Mouse (Mus musculus): ENCODE data around the gene Gm20403. TPM values are rescaled to one million over a fixed set of nuclear protein-coding genes. Genes with fewer than 3 reads are reported as not detected.

Gene Gm20403
- polyA plus RNA-seq, 1 experiment from 2014 or later, result not detected

GRCm38 (mm10) chr12:54987156-54987555 lies 827 bp upstream of the Gm20403 start:
- Histone ChIP-seq H3K9ac (no peak overlapping the region), H3K4me2 (no peak overlapping the region), H3K4me1 (peaks cover 7% of the 10 kb centered on the region), H3K27ac (no peak overlapping the region), H3K4me3 (no peak overlapping the region), H3K9me3 (replicated peaks) (no peaks in the 10 kb centered on the region), H3K27me3 (no peaks in the 10 kb centered on the region), H3K36me3 (ENCODE audit: poor library complexity, severe bottlenecking) (0 out of 2 replicates have a peak, but pooled peaks cover 4% of the 10 kb centered on the region)
- WGBS, result 89% methylated on average over 2 of the region's 2 CpGs
- ATAC-seq, result no peak

GRCm38 (mm10) chr12:54985257-54986051 lies 875 bp downstream of the Gm20403 start:
- under 1% methylated on average over 82 of the region's 117 CpGs for WGBS
- Histone ChIP-seq H3K4me2 (peak overlapping the region; percentile 81), H3K9ac (peak overlapping the region; percentile 89), H3K4me3 (peak overlapping the region; percentile 91), H3K36me3 (ENCODE audit: poor library complexity, severe bottlenecking) (peaks cover 9% of the 10 kb centered on the region; the same call in 1 of the 2 replicates), H3K27ac (peak overlapping the region; percentile 88), H3K9me3 (replicated peaks) (no peaks in the 10 kb centered on the region), H3K4me1 (peaks cover 7% of the 10 kb centered on the region), H3K27me3 (no peaks in the 10 kb centered on the region)
- peak; percentile 64 for ATAC-seq

GRCm38 (mm10) chr12:54984701-54985256 lies 1.6 kb downstream of the Gm20403 start:
- 0% methylated on average over 41 of the region's 42 CpGs for WGBS
- peak; percentile 77 for ATAC-seq
- Histone ChIP-seq H3K9ac (peak overlapping the region; percentile 89), H3K27ac (peak overlapping the region; percentile 88), H3K4me3 (peak overlapping the region; percentile 91), H3K4me2 (peak overlapping the region; percentile 81), H3K9me3 (replicated peaks) (no peaks in the 10 kb centered on the region), H3K36me3 (ENCODE audit: poor library complexity, severe bottlenecking) (peaks cover 13% of the 10 kb centered on the region; the same call in 1 of the 2 replicates), H3K4me1 (peaks cover 7% of the 10 kb centered on the region), H3K27me3 (no peaks in the 10 kb centered on the region)

GRCm38 (mm10) chr12:54982935-54983715 lies 3.2 kb downstream of the Gm20403 start:
- Histone ChIP-seq H3K9me3 (replicated peaks) (no peaks in the 10 kb centered on the region), H3K27ac (no peak overlapping the region), H3K9ac (no peak overlapping the region), H3K4me2 (no peak overlapping the region), H3K4me1 (peaks cover 7% of the 10 kb centered on the region), H3K27me3 (no peaks in the 10 kb centered on the region), H3K4me3 (no peak overlapping the region), H3K36me3 (ENCODE audit: poor library complexity, severe bottlenecking) (peaks cover 13% of the 10 kb centered on the region; the same call in 1 of the 2 replicates)
- no peak for ATAC-seq
- 73% methylated on average over 7 of the region's 7 CpGs for WGBS

- Histone ChIP-seq H3K4me2 (no peak overlapping the region), H3K36me3 (ENCODE audit: poor library complexity, severe bottlenecking) (peaks cover 13% of the 10 kb centered on the region; the same call in 1 of the 2 replicates), H3K27ac (no peak overlapping the region), H3K4me3 (no peak overlapping the region), H3K27me3 (no peaks in the 10 kb centered on the region), H3K9me3 (replicated peaks) (no peaks in the 10 kb centered on the region), H3K9ac (no peak overlapping the region), H3K4me1 (peaks cover 7% of the 10 kb centered on the region)
- ATAC-seq, result no peak
- WGBS, result 63% methylated on average over 6 of the region's 6 CpGs
Measured at GRCm38 (mm10) chr12:54981962-54982361, 4.4 kb downstream of the Gm20403 start.

GRCm38 (mm10) chr12:54980939-54981338 lies 5.4 kb downstream of the Gm20403 start:
- H3K9me3 ChIP-seq (replicated peaks), result no peaks in the 10 kb centered on the region
- no peak for ATAC-seq
- H3K9ac ChIP-seq, result no peak overlapping the region
- H3K4me2 ChIP-seq, result no peak overlapping the region
- peaks cover 7% of the 10 kb centered on the region for H3K4me1 ChIP-seq
- WGBS, result 81% methylated on average over 5 of the region's 5 CpGs
- no peak overlapping the region for H3K4me3 ChIP-seq
- H3K36me3 ChIP-seq (ENCODE audit: poor library complexity, severe bottlenecking), result peaks cover 13% of the 10 kb centered on the region; the same call in 1 of the 2 replicates
- H3K27me3 ChIP-seq, result no peaks in the 10 kb centered on the region
- H3K27ac ChIP-seq, result no peak overlapping the region

GRCm38 (mm10) chr12:54980532-54980931 lies 5.8 kb downstream of the Gm20403 start:
- H3K9ac ChIP-seq, result no peak overlapping the region
- 75% methylated on average over 6 of the region's 6 CpGs for WGBS
- H3K27ac ChIP-seq, result no peak overlapping the region
- no peaks in the 10 kb centered on the region for H3K9me3 ChIP-seq (replicated peaks)
- H3K4me2 ChIP-seq, result no peak overlapping the region
- H3K4me3 ChIP-seq, result no peak overlapping the region
- H3K27me3 ChIP-seq, result no peaks in the 10 kb centered on the region
- peaks cover 7% of the 10 kb centered on the region for H3K4me1 ChIP-seq
- no peak for ATAC-seq
- peaks cover 13% of the 10 kb centered on the region; the same call in 1 of the 2 replicates for H3K36me3 ChIP-seq (ENCODE audit: poor library complexity, severe bottlenecking)

DNA sequence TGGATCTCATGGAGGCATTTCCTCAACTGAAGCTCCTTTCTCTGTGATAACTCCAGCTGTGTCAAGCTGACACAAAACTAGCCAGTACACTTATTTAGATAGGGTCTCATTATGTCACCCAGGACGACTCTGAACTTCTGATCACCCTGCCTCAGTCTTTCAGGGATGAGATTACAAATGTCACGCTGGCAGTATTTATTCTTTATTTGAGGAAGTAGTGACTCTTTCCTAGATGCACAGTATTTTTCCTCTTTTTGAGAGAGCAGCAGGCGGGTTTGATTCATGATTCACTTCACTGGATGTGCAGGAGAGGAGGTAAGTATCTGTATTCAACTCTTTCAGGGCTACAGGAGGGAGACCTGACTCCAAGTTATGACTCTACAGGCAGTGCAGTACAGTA lies 17.3 kb downstream of the Gm20403 start:
- no peak overlapping the region for H3K4me3 ChIP-seq
- WGBS, result 80% methylated on average over 3 of the region's 3 CpGs
- H3K4me1 ChIP-seq, result no peaks in the 10 kb centered on the region
- H3K4me2 ChIP-seq, result no peak overlapping the region
- no peak for ATAC-seq
- no peak overlapping the region for H3K9ac ChIP-seq
- H3K36me3 ChIP-seq (ENCODE audit: poor library complexity, severe bottlenecking), result peaks cover 52% of the 10 kb centered on the region
- H3K27me3 ChIP-seq, result no peaks in the 10 kb centered on the region
- no peaks in the 10 kb centered on the region for H3K9me3 ChIP-seq (replicated peaks)
- no peak overlapping the region for H3K27ac ChIP-seq

GRCm38 (mm10) chr12:54965532-54966160 lies 20.7 kb downstream of the Gm20403 start:
- no peak overlapping the region for H3K4me3 ChIP-seq
- no peak overlapping the region for H3K4me2 ChIP-seq
- no peak for ATAC-seq
- H3K4me1 ChIP-seq, result no peaks in the 10 kb centered on the region
- H3K9me3 ChIP-seq (replicated peaks), result no peaks in the 10 kb centered on the region
- H3K27ac ChIP-seq, result no peak overlapping the region
- H3K9ac ChIP-seq, result no peak overlapping the region
- peaks cover 27% of the 10 kb centered on the region for H3K36me3 ChIP-seq (ENCODE audit: poor library complexity, severe bottlenecking)
- no peaks in the 10 kb centered on the region for H3K27me3 ChIP-seq
- WGBS, result 98% methylated on average over 4 of the region's 4 CpGs

GRCm38 (mm10) chr12:54959569-54959968 lies 26.8 kb downstream of the Gm20403 start:
- Histone ChIP-seq H3K4me2 (no peak overlapping the region), H3K9me3 (replicated peaks) (no peaks in the 10 kb centered on the region), H3K4me3 (no peak overlapping the region), H3K9ac (no peak overlapping the region), H3K27me3 (no peaks in the 10 kb centered on the region), H3K4me1 (0 out of 2 replicates have a peak, but pooled peaks cover 4% of the 10 kb centered on the region), H3K27ac (no peak overlapping the region), H3K36me3 (ENCODE audit: poor library complexity, severe bottlenecking) (peaks cover 8% of the 10 kb centered on the region; the same call in 1 of the 2 replicates)
- no peak for ATAC-seq
- WGBS, result 74% methylated on average over 2 of the region's 2 CpGs

GRCm38 (mm10) chr12:54956974-54957373 lies 29.4 kb downstream of the Gm20403 start:
- H3K4me3 ChIP-seq, result no peak overlapping the region
- H3K27ac ChIP-seq, result no peak overlapping the region
- H3K36me3 ChIP-seq (ENCODE audit: poor library complexity, severe bottlenecking), result peaks cover 14% of the 10 kb centered on the region; the same call in 1 of the 2 replicates
- no peak overlapping the region for H3K4me2 ChIP-seq
- H3K27me3 ChIP-seq, result no peaks in the 10 kb centered on the region
- no peaks in the 10 kb centered on the region for H3K9me3 ChIP-seq (replicated peaks)
- no peak overlapping the region for H3K9ac ChIP-seq
- 0 out of 2 replicates have a peak, but pooled peaks cover 4% of the 10 kb centered on the region for H3K4me1 ChIP-seq
- no peak for ATAC-seq
- 91% methylated on average over 2 of the region's 2 CpGs for WGBS

Measured in forebrain, embryonic 13.5 days (tissue).